Mouse (Mus musculus) thymus, postnatal 14 days (tissue): ENCODE results near the gene Ndc80.
"Not testable (repeated sequence)": the region's sequence is repeated elsewhere in the genome, so short reads cannot be mapped to it uniquely, and the experiment has no call there.

Experiments used
- DNase-seq: peaks from one replicate; pipeline ENCODE4 v3.0.0; 2021

The Ndc80 gene

DNA sequence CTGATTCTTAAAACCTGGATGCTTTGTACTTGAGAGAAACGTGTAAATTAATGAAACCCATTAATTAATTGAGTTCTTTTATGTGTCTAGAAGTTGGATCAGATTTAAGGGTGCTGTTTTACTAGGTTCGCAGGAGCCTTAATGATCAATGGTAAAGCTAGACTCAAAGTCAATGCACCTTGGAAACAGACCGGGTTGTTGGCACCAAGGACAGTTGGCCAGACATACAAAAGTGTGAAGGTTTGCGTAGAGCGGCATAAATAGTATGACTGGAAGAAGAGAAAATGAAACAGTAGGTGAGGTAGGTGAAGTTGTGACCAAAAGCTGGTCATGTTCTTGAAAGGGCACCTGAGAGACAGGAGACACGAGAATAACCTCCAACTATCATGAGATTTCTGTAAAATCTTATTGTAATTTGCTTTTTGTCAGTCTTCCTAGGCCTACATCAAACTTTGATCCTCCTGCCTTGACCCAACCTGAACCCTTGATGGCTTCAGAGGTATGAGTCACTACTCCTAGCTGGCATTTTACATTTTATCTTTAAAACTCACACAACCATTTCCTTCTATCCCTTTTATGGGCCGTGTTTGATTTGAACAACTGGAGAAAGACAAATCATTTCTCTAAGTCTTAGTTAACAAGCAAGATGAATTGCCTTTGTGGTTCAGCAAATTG is 50.2 kb downstream of the Ndc80 start:
- DNase-seq = no peak

DNA sequence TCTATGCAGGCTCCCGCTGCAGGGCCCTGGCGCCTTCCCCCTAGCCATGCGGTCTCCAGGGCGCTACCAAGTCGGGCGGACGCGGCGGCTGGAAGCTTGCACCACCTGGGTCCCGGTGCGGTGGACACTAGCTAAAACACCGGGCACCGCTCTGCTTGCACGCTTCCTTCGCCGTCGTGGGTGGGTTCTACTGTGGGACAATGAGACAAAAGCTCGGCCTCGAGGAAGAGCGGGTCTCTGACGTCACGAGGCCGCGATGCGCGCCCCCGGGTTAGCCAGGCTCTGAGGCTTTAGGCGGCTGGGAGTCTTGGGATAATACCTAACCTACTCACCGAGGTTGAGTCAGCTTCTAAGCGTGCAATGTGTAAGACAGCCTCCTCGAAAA is 51.0 kb downstream of the Ndc80 start:
- peak; percentile 80 for DNase-seq

GRCm38 (mm10) chr17:71474762-71475704 is 51.6 kb downstream of the Ndc80 start, which contains the start of gene Smchd1:
Gene Smchd1, minus strand, starts transcription at chr17:71475343.
- peak; percentile 93 for DNase-seq

DNA sequence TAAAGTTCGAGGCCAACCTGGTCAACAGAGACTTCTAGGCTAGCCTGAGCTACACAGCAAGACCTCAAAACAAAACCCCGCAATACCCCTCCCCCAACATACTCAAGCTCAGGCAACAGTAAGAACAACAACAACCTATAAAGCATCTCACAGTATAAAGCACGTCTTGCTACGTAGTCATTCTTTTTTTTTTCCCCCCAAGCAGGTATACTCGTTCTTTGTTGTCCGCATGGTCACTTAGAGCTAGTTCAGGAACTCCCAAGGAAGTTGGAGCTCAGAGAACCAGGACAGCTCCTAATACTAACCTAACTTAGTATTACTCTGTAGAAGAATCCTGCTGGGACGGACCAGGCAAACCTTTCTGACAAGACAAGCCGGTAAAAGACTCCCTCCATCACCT is 52.5 kb downstream of the Ndc80 start:
- DNase-seq = peak; percentile 21

DNA sequence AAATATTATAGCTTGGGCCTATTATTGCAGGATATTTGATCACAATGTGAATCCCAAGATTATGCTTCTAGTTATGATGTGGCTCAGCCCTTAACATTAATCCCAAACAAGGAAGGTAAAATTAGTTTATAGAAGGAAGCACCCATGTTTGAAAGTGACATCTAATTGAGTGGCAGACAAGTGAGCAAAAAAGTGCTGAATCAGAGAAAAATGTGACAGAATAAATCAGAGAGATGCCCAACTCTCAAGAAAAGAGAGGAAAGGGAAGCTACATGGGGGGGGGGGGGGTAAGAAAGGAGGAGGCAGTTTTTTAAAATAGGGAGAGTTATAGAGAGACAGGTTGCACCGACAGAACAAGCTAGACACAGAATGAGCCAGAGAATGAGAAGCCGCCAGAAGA is 55.4 kb downstream of the Ndc80 start:
- DNase-seq = no peak

- DNase-seq = no peak
Measured at GRCm38 (mm10) chr17:71460312-71460711, 66.3 kb downstream of the Ndc80 start.

- no peak for DNase-seq
Measured at GRCm38 (mm10) chr17:71459818-71460217, 66.8 kb downstream of the Ndc80 start, which contains the start of gene Gm4707. Gene Gm4707, minus strand, starts transcription at chr17:71459918.

DNA sequence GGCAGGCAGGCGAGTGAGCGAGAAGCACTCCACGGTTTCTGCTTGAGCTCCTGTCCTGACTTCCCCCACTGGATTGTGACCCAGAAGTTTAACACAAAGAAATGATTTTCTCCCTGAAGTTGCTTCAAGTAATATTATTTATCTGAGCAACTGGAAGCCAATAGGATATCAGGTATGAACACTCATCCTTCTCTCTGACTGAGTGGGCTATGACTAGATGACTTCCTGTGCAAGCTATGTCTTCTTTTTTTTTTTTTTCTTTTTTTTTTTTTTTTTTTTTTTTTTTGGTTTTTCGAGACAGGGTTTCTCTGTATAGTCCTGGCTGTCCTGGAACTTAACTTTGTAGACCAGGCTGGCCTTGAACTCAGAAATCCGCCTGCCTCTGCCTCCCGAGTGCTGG is 69.3 kb downstream of the Ndc80 start:
- DNase-seq = not testable (repeated sequence)
